ENCODE assay signal across 8 mouse cellular contexts in genomic region chr5:125056331-125056695, GRCm38 (mm10). TPM values are rescaled to one million over a fixed set of nuclear protein-coding genes. Genes with fewer than 3 reads are reported as not detected.
DNase-seq lines count a peak whose midpoint lies in the region; ATAC-seq lines count a peak whose summit lies in the region.

No protein-coding gene starts in this region.

- 0 out of 2 replicates have a peak overlapping the region, but pooled peaks have one; percentile 11 for H3K4me2 ChIP-seq in forebrain, embryonic 11.5 days (ENCODE audit: low read depth, low read length, severe bottlenecking)
- H3K4me2 ChIP-seq in liver, embryonic 15.5 days, result peak overlapping the region; percentile 58

- H3K9ac ChIP-seq in forebrain, embryonic 11.5 days (ENCODE audit: low read length), result no peak overlapping the region; the same call in 1 of the 2 replicates
- H3K9ac ChIP-seq in liver, embryonic 15.5 days, result no peak overlapping the region

- peaks cover 100% of the 10 kb centered on the region for H3K4me1 ChIP-seq in heart, embryonic 10.5 days
- peaks cover 31% of the 10 kb centered on the region for H3K4me1 ChIP-seq in forebrain, embryonic 11.5 days (replicated peaks; ENCODE audit: control insufficient read depth, insufficient read depth, low read length)
- peaks cover 84% of the 10 kb centered on the region for H3K4me1 ChIP-seq in liver, embryonic 15.5 days (replicated peaks)

- 0 out of 2 replicates have a peak, but pooled peaks have one; percentile 10 for ATAC-seq in forebrain, embryonic 11.5 days (replicated peaks; ENCODE audit: low FRiP score)
- no peak for ATAC-seq in liver, embryonic 15.5 days (ENCODE audit: insufficient read depth)
- ATAC-seq in CD4-positive, CD25-positive, alpha-beta regulatory T cell, adult 4 months, result no peak
- ATAC-seq in megakaryocyte progenitor cell, adult 5-6 weeks (replicated peaks; ENCODE audit: poor library complexity), result no peak

- peaks cover 8% of the 10 kb centered on the region; the same call in 1 of the 2 replicates for H3K27me3 ChIP-seq in heart, embryonic 10.5 days (ENCODE audit: insufficient read depth, poor library complexity, severe bottlenecking)
- H3K27me3 ChIP-seq in forebrain, embryonic 11.5 days (ENCODE audit: control insufficient read depth, insufficient read depth, low read length), result no peaks in the 10 kb centered on the region
- peaks cover 39% of the 10 kb centered on the region for H3K27me3 ChIP-seq in liver, embryonic 15.5 days

- WGBS in heart, embryonic 10.5 days, result 31% methylated on average over 6 of the region's 6 CpGs
- 9% methylated on average over 6 of the region's 6 CpGs for whole genome bisulfite sequencing in forebrain, embryonic 11.5 days
- 38% methylated on average over 6 of the region's 6 CpGs for WGBS in liver, embryonic 15.5 days (ENCODE audit: insufficient replicate concordance)

- H3K36me3 ChIP-seq in heart, embryonic 10.5 days, result peaks cover 35% of the 10 kb centered on the region
- peaks cover 4% of the 10 kb centered on the region for H3K36me3 ChIP-seq in forebrain, embryonic 11.5 days (ENCODE audit: control insufficient read depth, insufficient read depth, low read length)
- peaks cover 3% of the 10 kb centered on the region; the same call in 1 of the 2 replicates for H3K36me3 ChIP-seq in liver, embryonic 15.5 days (replicated peaks)

- DNase-seq in heart, embryonic 10.5 days (ENCODE audit: low spot score), result no peak
- no peak for DNase-seq in heart, postnatal 25 days (ENCODE audit: low spot score)
- peak; percentile 39 for DNase-seq in ZHBTc4 (ENCODE audit: low read depth, low spot score)
- DNase-seq in forebrain, embryonic 11.5 days (ENCODE audit: low spot score), result peak; percentile 64
- no peak for DNase-seq in urinary bladder, postnatal 10 days (ENCODE audit: low spot score)

- intact Hi-C loops in heart, postnatal 25 days (cut with DNase I), result loop anchor here (5.0 kb wide), 1 partner anchor 211 kb away; no protein-coding TSS in a partner anchor

- H3K9me3 ChIP-seq in heart, embryonic 10.5 days, result no peaks in the 10 kb centered on the region
- no peaks in the 10 kb centered on the region for H3K9me3 ChIP-seq in forebrain, embryonic 11.5 days (ENCODE audit: control insufficient read depth, low read length)
- H3K9me3 ChIP-seq in liver, embryonic 15.5 days (replicated peaks), result no peaks in the 10 kb centered on the region

- H3K4me3 ChIP-seq in heart, embryonic 10.5 days, result peak overlapping the region; percentile 57; the same call in 1 of the 2 replicates
- H3K4me3 ChIP-seq in forebrain, embryonic 11.5 days (ENCODE audit: low read depth, low read length), result no peak overlapping the region
- H3K4me3 ChIP-seq in liver, embryonic 15.5 days (replicated peaks), result no peak overlapping the region

- H3K27ac ChIP-seq in heart, embryonic 10.5 days, result peak overlapping the region; percentile 83
- no peak overlapping the region for H3K27ac ChIP-seq in forebrain, embryonic 11.5 days (ENCODE audit: low read depth, low read length)
- no peak overlapping the region for H3K27ac ChIP-seq in liver, embryonic 15.5 days (replicated peaks)

RNA-seq across cellular contexts. Expression of gene Rflna, which starts 53.3 kb away (rescaled TPM):
- 1.1 and 2.6 TPM in 2 replicates for polyA plus RNA-seq in heart, embryonic 10.5 days (2016; fragmentation: Nextera tagmentation; extraction: Ambion mirVana)
- under 1 TPM; 0.26 to 0.31 TPM for total RNA-seq in heart, postnatal 25 days (2021)
- polyA plus RNA-seq in forebrain, embryonic 11.5 days (2014; fragmentation: Nextera tagmentation; extraction: Ambion mirVana), result 4.5 and 6.0 TPM in 2 replicates
- 0.20 and 0.22 TPM in 2 replicates for polyA plus RNA-seq in liver, embryonic 15.5 days (2015; fragmentation: Nextera tagmentation; extraction: Ambion mirVana)
- not detected for polyA plus RNA-seq in CD4-positive, CD25-positive, alpha-beta regulatory T cell, adult 4 months (2017; shearing (Covaris generic))
- not detected in 2 replicates for total RNA-seq in megakaryocyte progenitor cell, adult 5-6 weeks (2015)
- not detected in 2 replicates for total RNA-seq in megakaryocyte progenitor cell, adult 5-6 weeks (2017)

Comparison
In these comparisons a context has a peak if more than half of its experiments do, and no peak if none do; other contexts are left out.
1. DNase-seq: peak in ZHBTc4 (single experiment) and forebrain, embryonic 11.5 days (single experiment); none in heart, embryonic 10.5 days (single experiment), heart, postnatal 25 days (single experiment) and urinary bladder, postnatal 10 days (single experiment).